Mouse (Mus musculus) cerebellum, adult 2 months (tissue): ENCODE results near the gene Agap1.

Experiments
- CTCF ChIP-seq: fragments of 200-500 bp; IDR thresholded peaks from 2 replicates; pipeline ENCODE4 v1.5.1; 2011; ENCODE audit warnings: low read depth, mild to moderate bottlenecking, control low read depth, low read length, moderate library complexity, borderline replicate concordance; ENCODE audit not compliant: insufficient read depth
- POLR2A ChIP-seq: fragments of 200-500 bp; IDR thresholded peaks from 2 replicates; pipeline ENCODE4 v1.6.1; 2011; ENCODE audit warnings: low read length, control low read depth, borderline replicate concordance; ENCODE audit not compliant: insufficient read depth

DNA sequence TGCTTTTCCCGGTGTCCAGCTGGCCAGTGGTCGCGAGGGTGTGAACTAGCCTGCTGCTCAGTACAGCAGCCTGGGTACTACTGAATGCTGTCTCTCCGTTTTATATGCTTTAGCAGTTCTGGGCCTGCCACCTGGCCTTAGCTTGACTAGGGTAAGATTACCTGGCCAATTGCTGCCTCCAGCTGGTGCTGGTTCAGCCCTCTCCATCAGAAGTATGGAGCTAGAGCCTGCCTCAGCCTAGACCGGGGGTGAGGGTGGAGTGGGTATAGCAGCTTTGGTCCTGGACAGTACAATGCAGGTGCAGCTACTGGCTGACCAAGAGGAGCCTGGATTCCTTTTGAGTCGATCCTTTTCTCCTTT is 127.1 kb downstream of the Agap1 start:
- no peak for TF ChIP-seq POLR2A
- TF ChIP-seq CTCF, result no peak
